Mouse (Mus musculus): ENCODE measurements around the gene Ttll11. TPM values are rescaled to one million over a fixed set of nuclear protein-coding genes. Genes with fewer than 3 reads are reported as not detected.

Ttll11 gene
- polyA plus RNA-seq, 1 experiment from 2014 or later, result 0.88 TPM

- Histone ChIP-seq H3K9ac (no peak overlapping the region), H3K36me3 (no peaks in the 10 kb centered on the region), H3K27ac (no peak overlapping the region), H3K4me2 (no peak overlapping the region), H3K27me3 (no peaks in the 10 kb centered on the region), H3K4me3 (replicated peaks) (no peak overlapping the region), H3K4me1 (peaks cover 5% of the 10 kb centered on the region), H3K9me3 (replicated peaks) (no peaks in the 10 kb centered on the region)
- WGBS, result 81% methylated on average over 2 of the region's 2 CpGs
- no peak for ATAC-seq (replicated peaks; ENCODE audit: low FRiP score)
These were observed 85.2 kb downstream of the Ttll11 start for GRCm38 (mm10) chr2:35894512-35894911.

- no peak for ATAC-seq (replicated peaks; ENCODE audit: low FRiP score)
- H3K27me3 ChIP-seq, result no peaks in the 10 kb centered on the region
- H3K4me1 ChIP-seq, result no peaks in the 10 kb centered on the region
- H3K9ac ChIP-seq, result no peak overlapping the region
- H3K4me2 ChIP-seq, result no peak overlapping the region
- H3K27ac ChIP-seq, result no peak overlapping the region
- 65% methylated on average over 3 of the region's 3 CpGs for WGBS
- H3K4me3 ChIP-seq (replicated peaks), result no peak overlapping the region
- H3K36me3 ChIP-seq, result no peaks in the 10 kb centered on the region
- H3K9me3 ChIP-seq (replicated peaks), result no peaks in the 10 kb centered on the region
These were observed 89.1 kb downstream of the Ttll11 start for GRCm38 (mm10) chr2:35890635-35891034.

- Histone ChIP-seq H3K9me3 (replicated peaks) (no peaks in the 10 kb centered on the region), H3K4me2 (no peak overlapping the region), H3K36me3 (no peaks in the 10 kb centered on the region), H3K27me3 (no peaks in the 10 kb centered on the region), H3K4me1 (no peaks in the 10 kb centered on the region), H3K4me3 (replicated peaks) (no peak overlapping the region), H3K27ac (no peak overlapping the region), H3K9ac (no peak overlapping the region)
- no peak for ATAC-seq (replicated peaks; ENCODE audit: low FRiP score)
- WGBS, result 66% methylated on average over 2 of the region's 2 CpGs
These were observed 89.9 kb downstream of the Ttll11 start for GRCm38 (mm10) chr2:35889776-35890175.

- no peaks in the 10 kb centered on the region for H3K36me3 ChIP-seq
- H3K4me2 ChIP-seq, result no peak overlapping the region
- no peak for ATAC-seq (replicated peaks; ENCODE audit: low FRiP score)
- no peak overlapping the region for H3K27ac ChIP-seq
- no peaks in the 10 kb centered on the region for H3K9me3 ChIP-seq (replicated peaks)
- peaks cover 18% of the 10 kb centered on the region; the same call in 1 of the 2 replicates for H3K4me1 ChIP-seq
- H3K4me3 ChIP-seq (replicated peaks), result no peak overlapping the region
- H3K27me3 ChIP-seq, result peaks cover 7% of the 10 kb centered on the region; the same call in 1 of the 2 replicates
- WGBS, result 30% methylated on average over 7 of the region's 7 CpGs
- no peak overlapping the region for H3K9ac ChIP-seq
These were observed 95.4 kb downstream of the Ttll11 start for GRCm38 (mm10) chr2:35884296-35884695.

- Histone ChIP-seq H3K27me3 (peaks cover 10% of the 10 kb centered on the region; the same call in 1 of the 2 replicates), H3K9me3 (replicated peaks) (no peaks in the 10 kb centered on the region), H3K4me2 (no peak overlapping the region), H3K4me3 (replicated peaks) (no peak overlapping the region), H3K4me1 (peaks cover 18% of the 10 kb centered on the region; the same call in 1 of the 2 replicates), H3K36me3 (no peaks in the 10 kb centered on the region), H3K27ac (no peak overlapping the region), H3K9ac (no peak overlapping the region)
- 51% methylated on average over 9 of the region's 9 CpGs for WGBS
- no peak for ATAC-seq (replicated peaks; ENCODE audit: low FRiP score)
These were observed 97.3 kb downstream of the Ttll11 start for GRCm38 (mm10) chr2:35882336-35882987.

GRCm38 (mm10) chr2:35881896-35882295 is 97.8 kb downstream of the Ttll11 start:
- peaks cover 18% of the 10 kb centered on the region; the same call in 1 of the 2 replicates for H3K4me1 ChIP-seq
- H3K4me3 ChIP-seq (replicated peaks), result no peak overlapping the region
- H3K27ac ChIP-seq, result no peak overlapping the region
- H3K9ac ChIP-seq, result no peak overlapping the region
- no peak overlapping the region for H3K4me2 ChIP-seq
- WGBS, result 78% methylated on average over 9 of the region's 9 CpGs
- ATAC-seq (replicated peaks; ENCODE audit: low FRiP score), result no peak
- no peaks in the 10 kb centered on the region for H3K36me3 ChIP-seq
- no peaks in the 10 kb centered on the region for H3K9me3 ChIP-seq (replicated peaks)
- peaks cover 10% of the 10 kb centered on the region; the same call in 1 of the 2 replicates for H3K27me3 ChIP-seq

- 43% methylated on average over 7 of the region's 7 CpGs for WGBS
- no peak overlapping the region for H3K4me3 ChIP-seq (replicated peaks)
- no peaks in the 10 kb centered on the region for H3K9me3 ChIP-seq (replicated peaks)
- peaks cover 10% of the 10 kb centered on the region; the same call in 1 of the 2 replicates for H3K27me3 ChIP-seq
- H3K27ac ChIP-seq, result no peak overlapping the region
- H3K4me1 ChIP-seq, result peaks cover 18% of the 10 kb centered on the region; the same call in 1 of the 2 replicates
- H3K9ac ChIP-seq, result no peak overlapping the region
- no peak overlapping the region for H3K4me2 ChIP-seq
- ATAC-seq (replicated peaks; ENCODE audit: low FRiP score), result no peak
- H3K36me3 ChIP-seq, result no peaks in the 10 kb centered on the region
These were observed 99.4 kb downstream of the Ttll11 start for GRCm38 (mm10) chr2:35880362-35880761.

- Histone ChIP-seq H3K27ac (no peak overlapping the region), H3K36me3 (no peaks in the 10 kb centered on the region), H3K9me3 (replicated peaks) (no peaks in the 10 kb centered on the region), H3K4me3 (replicated peaks) (no peak overlapping the region), H3K27me3 (peaks cover 10% of the 10 kb centered on the region; the same call in 1 of the 2 replicates), H3K4me1 (peaks cover 18% of the 10 kb centered on the region; the same call in 1 of the 2 replicates), H3K4me2 (no peak overlapping the region), H3K9ac (no peak overlapping the region)
- no peak for ATAC-seq (replicated peaks; ENCODE audit: low FRiP score)
- WGBS, result 78% methylated on average over 4 of the region's 4 CpGs
These were observed 99.8 kb downstream of the Ttll11 start for GRCm38 (mm10) chr2:35879887-35880286.

- Histone ChIP-seq H3K4me1 (peaks cover 11% of the 10 kb centered on the region; the same call in 1 of the 2 replicates), H3K27me3 (peaks cover 10% of the 10 kb centered on the region; the same call in 1 of the 2 replicates), H3K9me3 (replicated peaks) (no peaks in the 10 kb centered on the region), H3K27ac (no peak overlapping the region), H3K9ac (no peak overlapping the region), H3K4me2 (no peak overlapping the region), H3K36me3 (no peaks in the 10 kb centered on the region), H3K4me3 (replicated peaks) (no peak overlapping the region)
- 95% methylated on average over 3 of the region's 3 CpGs for WGBS
- no peak for ATAC-seq (replicated peaks; ENCODE audit: low FRiP score)
These were observed 101.2 kb downstream of the Ttll11 start for GRCm38 (mm10) chr2:35878506-35878905.

- Histone ChIP-seq H3K27ac (no peak overlapping the region), H3K27me3 (peaks cover 10% of the 10 kb centered on the region; the same call in 1 of the 2 replicates), H3K4me1 (0 out of 2 replicates have a peak, but pooled peaks cover 5% of the 10 kb centered on the region), H3K4me3 (replicated peaks) (no peak overlapping the region), H3K4me2 (no peak overlapping the region), H3K9ac (no peak overlapping the region), H3K36me3 (no peaks in the 10 kb centered on the region), H3K9me3 (replicated peaks) (no peaks in the 10 kb centered on the region)
- 86% methylated on average over 7 of the region's 7 CpGs for WGBS
- ATAC-seq (replicated peaks; ENCODE audit: low FRiP score), result no peak
These were observed 104.1 kb downstream of the Ttll11 start for GRCm38 (mm10) chr2:35875572-35875971.

- Histone ChIP-seq H3K4me1 (no peaks in the 10 kb centered on the region), H3K36me3 (no peaks in the 10 kb centered on the region), H3K27ac (no peak overlapping the region), H3K4me3 (replicated peaks) (no peak overlapping the region), H3K27me3 (0 out of 2 replicates have a peak, but pooled peaks cover 4% of the 10 kb centered on the region), H3K9ac (no peak overlapping the region), H3K9me3 (replicated peaks) (no peaks in the 10 kb centered on the region), H3K4me2 (no peak overlapping the region)
- ATAC-seq (replicated peaks; ENCODE audit: low FRiP score), result no peak
- WGBS, result 81% methylated on average over 8 of the region's 8 CpGs
These were observed 105.3 kb downstream of the Ttll11 start for GRCm38 (mm10) chr2:35874421-35874820.

- Histone ChIP-seq H3K4me3 (replicated peaks) (no peak overlapping the region), H3K36me3 (no peaks in the 10 kb centered on the region), H3K27ac (no peak overlapping the region), H3K27me3 (no peaks in the 10 kb centered on the region), H3K9me3 (replicated peaks) (no peaks in the 10 kb centered on the region), H3K4me2 (no peak overlapping the region), H3K9ac (no peak overlapping the region), H3K4me1 (no peaks in the 10 kb centered on the region)
- 58% methylated on average over 2 of the region's 2 CpGs for WGBS
- ATAC-seq (replicated peaks; ENCODE audit: low FRiP score), result no peak
These were observed 110.5 kb downstream of the Ttll11 start for GRCm38 (mm10) chr2:35869165-35869564.
